Mouse (Mus musculus): ENCODE results near the gene Atf7ip. TPM values are rescaled to one million over a fixed set of nuclear protein-coding genes. Genes with fewer than 3 reads are reported as not detected.

Atf7ip gene
- total and polyA plus RNA-seq, 2 experiments: 5.2 to 14.9 TPM

GRCm38 (mm10) chr6:136510945-136511344 is 5.0 kb downstream of the Atf7ip start:
- no peak overlapping the region for H3K27ac ChIP-seq (replicated peaks; ENCODE audit: insufficient read depth, low read depth, low read length)
- no peaks in the 10 kb centered on the region for H3K4me1 ChIP-seq (ENCODE audit: control insufficient read depth, insufficient read depth, low read length)
- H3K79me2 ChIP-seq (ENCODE audit: control insufficient read depth, insufficient read depth, low read length): no peaks in the 10 kb centered on the region
- H3K9ac ChIP-seq (ENCODE audit: low read depth, low read length): no peak overlapping the region
- WGBS: 87% methylated on average over 7 of the region's 7 CpGs
- no peaks in the 10 kb centered on the region for H3K36me3 ChIP-seq (ENCODE audit: control insufficient read depth, insufficient read depth, low read length)
- DNase-seq (ENCODE audit: extremely low read depth, low read depth, low spot score): no peak
- H3K4me3 ChIP-seq (ENCODE audit: insufficient read depth, low read depth, low read length): no peak overlapping the region
- TF ChIP-seq CTCF (IDR thresholded peaks at IDR 0.05; ENCODE audit: low read depth, low read length): no peak
- TF ChIP-seq POLR2A (IDR thresholded peaks at IDR 0.05; ENCODE audit: extremely low read depth, insufficient read depth, low read length): no peak
- no peaks in the 10 kb centered on the region for H3K27me3 ChIP-seq (ENCODE audit: control insufficient read depth, insufficient read depth, low read length)

GRCm38 (mm10) chr6:136512351-136512750 is 6.4 kb downstream of the Atf7ip start:
- H3K36me3 ChIP-seq (ENCODE audit: control insufficient read depth, insufficient read depth, low read length): no peaks in the 10 kb centered on the region
- H3K4me1 ChIP-seq (ENCODE audit: control insufficient read depth, insufficient read depth, low read length): no peaks in the 10 kb centered on the region
- H3K4me3 ChIP-seq (ENCODE audit: insufficient read depth, low read depth, low read length): no peak overlapping the region
- no peak overlapping the region for H3K9ac ChIP-seq (ENCODE audit: low read depth, low read length)
- DNase-seq (ENCODE audit: extremely low read depth, low read depth, low spot score): no peak
- 80% methylated on average over 3 of the region's 3 CpGs for WGBS
- no peaks in the 10 kb centered on the region for H3K27me3 ChIP-seq (ENCODE audit: control insufficient read depth, insufficient read depth, low read length)
- TF ChIP-seq POLR2A (IDR thresholded peaks at IDR 0.05; ENCODE audit: extremely low read depth, insufficient read depth, low read length): no peak
- TF ChIP-seq CTCF (IDR thresholded peaks at IDR 0.05; ENCODE audit: low read depth, low read length): no peak
- no peak overlapping the region for H3K27ac ChIP-seq (replicated peaks; ENCODE audit: insufficient read depth, low read depth, low read length)
- H3K79me2 ChIP-seq (ENCODE audit: control insufficient read depth, insufficient read depth, low read length): no peaks in the 10 kb centered on the region

- Histone ChIP-seq H3K27me3 (ENCODE audit: control insufficient read depth, insufficient read depth, low read length) (no peaks in the 10 kb centered on the region), H3K4me3 (ENCODE audit: insufficient read depth, low read depth, low read length) (no peak overlapping the region), H3K27ac (replicated peaks; ENCODE audit: insufficient read depth, low read depth, low read length) (no peak overlapping the region), H3K9ac (ENCODE audit: low read depth, low read length) (no peak overlapping the region), H3K79me2 (ENCODE audit: control insufficient read depth, insufficient read depth, low read length) (peaks cover 7% of the 10 kb centered on the region), H3K36me3 (ENCODE audit: control insufficient read depth, insufficient read depth, low read length) (no peaks in the 10 kb centered on the region), H3K4me1 (ENCODE audit: control insufficient read depth, insufficient read depth, low read length) (peaks cover 5% of the 10 kb centered on the region; the same call in 1 of the 2 replicates)
- WGBS: 94% methylated on average over 6 of the region's 6 CpGs
- TF ChIP-seq POLR2A (IDR thresholded peaks at IDR 0.05; ENCODE audit: extremely low read depth, insufficient read depth, low read length) (no peak), CTCF (IDR thresholded peaks at IDR 0.05; ENCODE audit: low read depth, low read length) (no peak)
- no peak for DNase-seq (ENCODE audit: extremely low read depth, low read depth, low spot score)
Measured at GRCm38 (mm10) chr6:136516626-136517025, 10.7 kb downstream of the Atf7ip start.

GRCm38 (mm10) chr6:136517221-136517620 is 11.3 kb downstream of the Atf7ip start:
- TF ChIP-seq POLR2A (IDR thresholded peaks at IDR 0.05; ENCODE audit: extremely low read depth, insufficient read depth, low read length) (no peak), CTCF (IDR thresholded peaks at IDR 0.05; ENCODE audit: low read depth, low read length) (no peak)
- H3K27ac ChIP-seq (replicated peaks; ENCODE audit: insufficient read depth, low read depth, low read length): no peak overlapping the region
- H3K36me3 ChIP-seq (ENCODE audit: control insufficient read depth, insufficient read depth, low read length): no peaks in the 10 kb centered on the region
- DNase-seq (ENCODE audit: extremely low read depth, low read depth, low spot score): no peak
- no peaks in the 10 kb centered on the region for H3K27me3 ChIP-seq (ENCODE audit: control insufficient read depth, insufficient read depth, low read length)
- H3K79me2 ChIP-seq (ENCODE audit: control insufficient read depth, insufficient read depth, low read length): peaks cover 11% of the 10 kb centered on the region
- H3K4me1 ChIP-seq (ENCODE audit: control insufficient read depth, insufficient read depth, low read length): peaks cover 9% of the 10 kb centered on the region; the same call in 1 of the 2 replicates
- no peak overlapping the region for H3K9ac ChIP-seq (ENCODE audit: low read depth, low read length)
- no peak overlapping the region for H3K4me3 ChIP-seq (ENCODE audit: insufficient read depth, low read depth, low read length)

GRCm38 (mm10) chr6:136518537-136519246 is 12.7 kb downstream of the Atf7ip start:
- peak; percentile 95 for DNase-seq (ENCODE audit: extremely low read depth, low read depth, low spot score)
- Histone ChIP-seq H3K4me1 (ENCODE audit: control insufficient read depth, insufficient read depth, low read length) (peaks cover 13% of the 10 kb centered on the region; the same call in 1 of the 2 replicates), H3K27me3 (ENCODE audit: control insufficient read depth, insufficient read depth, low read length) (no peaks in the 10 kb centered on the region), H3K9ac (ENCODE audit: low read depth, low read length) (peak overlapping the region; percentile 83), H3K4me3 (ENCODE audit: insufficient read depth, low read depth, low read length) (peak overlapping the region; percentile 85), H3K36me3 (ENCODE audit: control insufficient read depth, insufficient read depth, low read length) (0 out of 2 replicates have a peak, but pooled peaks cover 2% of the 10 kb centered on the region), H3K79me2 (ENCODE audit: control insufficient read depth, insufficient read depth, low read length) (peaks cover 21% of the 10 kb centered on the region), H3K27ac (replicated peaks; ENCODE audit: insufficient read depth, low read depth, low read length) (peak overlapping the region; percentile 91)
- TF ChIP-seq POLR2A (IDR thresholded peaks at IDR 0.05; ENCODE audit: extremely low read depth, insufficient read depth, low read length): peak; percentile 87
- TF ChIP-seq CTCF (IDR thresholded peaks at IDR 0.05; ENCODE audit: low read depth, low read length): peak; percentile 52
- under 1% methylated on average over 59 of the region's 59 CpGs for WGBS

- DNase-seq (ENCODE audit: extremely low read depth, low read depth, low spot score): peak; percentile 73
- 0 out of 2 replicates have a peak, but pooled peaks cover 2% of the 10 kb centered on the region for H3K36me3 ChIP-seq (ENCODE audit: control insufficient read depth, insufficient read depth, low read length)
- 2% methylated on average over 17 of the region's 17 CpGs for WGBS
- peaks cover 13% of the 10 kb centered on the region; the same call in 1 of the 2 replicates for H3K4me1 ChIP-seq (ENCODE audit: control insufficient read depth, insufficient read depth, low read length)
- H3K4me3 ChIP-seq (ENCODE audit: insufficient read depth, low read depth, low read length): peak overlapping the region; percentile 85
- H3K79me2 ChIP-seq (ENCODE audit: control insufficient read depth, insufficient read depth, low read length): peaks cover 21% of the 10 kb centered on the region
- TF ChIP-seq POLR2A (IDR thresholded peaks at IDR 0.05; ENCODE audit: extremely low read depth, insufficient read depth, low read length): no peak
- H3K27me3 ChIP-seq (ENCODE audit: control insufficient read depth, insufficient read depth, low read length): no peaks in the 10 kb centered on the region
- H3K9ac ChIP-seq (ENCODE audit: low read depth, low read length): peak overlapping the region; percentile 35
- peak overlapping the region; percentile 91 for H3K27ac ChIP-seq (replicated peaks; ENCODE audit: insufficient read depth, low read depth, low read length)
Measured at GRCm38 (mm10) chr6:136519254-136519653, 13.3 kb downstream of the Atf7ip start.
